Mouse (Mus musculus): ENCODE data around the gene Mif. TPM values are rescaled to one million over a fixed set of nuclear protein-coding genes. Genes with fewer than 3 reads are reported as not detected.
"Not testable (repeated sequence)": the region's sequence is repeated elsewhere in the genome, so short reads cannot be mapped to it uniquely, and the experiment has no call there.

Gene Mif
- total RNA-seq (2022), result 100 to 1,000 TPM; 528 to 550 (median 540) TPM

DNA sequence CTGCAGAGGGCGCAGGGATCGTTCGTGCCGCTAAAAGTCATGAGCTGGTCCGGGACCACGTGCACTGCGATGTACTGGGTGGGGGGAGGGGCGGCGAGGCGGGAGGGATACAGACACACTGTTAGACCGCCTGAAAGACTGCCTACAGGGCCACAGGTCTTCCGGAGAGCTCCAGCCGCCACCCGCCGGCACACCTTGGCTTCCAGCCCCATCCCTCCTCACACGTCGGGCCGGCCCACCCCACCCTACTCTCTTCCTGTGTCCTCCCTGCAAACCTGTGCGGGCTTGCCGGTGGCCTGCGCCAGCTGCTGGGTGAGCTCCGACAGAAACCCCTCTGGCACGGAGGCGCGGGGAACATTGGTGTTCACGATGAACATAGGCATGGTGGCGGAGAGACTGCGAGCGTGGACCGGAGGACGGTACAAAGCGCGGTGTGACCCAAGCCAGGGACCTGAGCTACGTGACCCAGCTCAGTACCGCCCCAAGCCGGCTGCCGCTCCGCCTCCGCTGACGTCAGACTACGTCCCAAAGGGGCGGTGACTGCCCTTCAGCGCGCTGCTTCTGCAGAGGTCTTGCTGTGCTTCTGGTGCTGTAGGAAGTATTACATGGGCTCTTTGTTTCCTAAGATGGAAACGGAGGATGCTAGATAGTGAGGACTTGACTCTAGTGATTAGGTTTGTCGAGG is at the start of gene Mif:
TSS of gene Mif (minus strand) at position 455 of the 685 bp plus-strand sequence.
- DNase-seq (ENCODE audit: low spot score in 2 of 2), result peak; percentile 70 to 80

DNA sequence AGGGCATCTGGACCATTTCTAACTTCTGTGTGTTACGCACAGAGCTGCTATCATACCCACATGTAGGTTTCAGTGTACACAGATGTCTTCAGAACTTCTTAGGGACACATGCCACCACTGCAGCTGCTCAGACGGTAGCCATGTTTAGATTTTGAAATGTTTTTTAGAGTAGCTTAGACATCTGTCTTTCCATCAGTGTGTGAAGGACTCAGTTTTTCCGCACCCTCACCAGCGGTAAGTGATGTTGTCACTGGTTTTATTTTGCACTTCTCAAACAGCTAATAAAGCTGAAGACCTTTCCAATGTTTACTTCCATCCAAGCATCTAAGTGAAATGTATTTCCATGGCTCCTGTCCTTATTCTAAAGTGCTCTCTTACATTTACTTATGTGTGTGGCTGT is 46.8 kb upstream of the Mif start:
- no peak for DNase-seq (ENCODE audit: low spot score in 2 of 2)

DNA sequence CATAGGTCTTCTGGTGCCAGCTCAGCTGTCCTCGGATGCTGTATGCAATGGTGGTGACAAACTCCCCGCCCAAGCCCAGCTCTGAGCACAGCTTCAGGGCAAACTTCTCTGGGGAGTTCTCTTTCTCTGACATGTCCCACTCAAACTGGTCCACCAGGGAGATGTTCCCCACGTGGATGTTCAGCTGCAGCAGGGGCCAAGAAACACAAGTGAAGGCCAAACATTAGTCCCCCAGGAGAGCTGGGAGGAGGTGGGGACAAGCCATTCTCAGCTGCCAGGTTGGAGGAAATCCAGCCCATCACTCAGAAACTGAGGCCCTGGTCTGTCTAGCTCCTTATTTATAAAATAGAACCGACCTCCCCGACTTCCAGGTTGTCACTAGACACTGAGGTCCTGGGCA is 44.4 kb upstream of the Mif start:
- no peak for DNase-seq (ENCODE audit: low spot score in 2 of 2)

DNA sequence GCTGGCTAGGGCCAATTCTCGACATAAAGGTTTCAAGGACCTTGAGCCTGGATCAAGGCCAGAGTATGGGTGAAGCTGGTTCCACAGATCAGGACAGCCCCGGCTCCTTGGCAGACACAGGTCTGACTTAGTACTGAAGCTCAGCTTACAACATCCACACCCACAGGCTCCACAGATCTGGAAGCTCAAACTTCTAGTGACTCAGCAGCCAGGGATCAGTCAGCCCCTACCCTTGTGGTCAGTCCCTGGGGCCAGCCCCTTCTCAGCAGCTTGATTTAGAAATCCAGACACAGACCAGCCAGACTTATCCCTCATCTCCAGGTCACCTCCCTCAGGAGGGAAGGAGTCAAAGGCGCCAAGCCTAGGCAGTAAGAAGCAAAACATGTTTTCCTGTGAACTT is 38.8 kb upstream of the Mif start:
- DNase-seq (ENCODE audit: low spot score in 2 of 2), result no peak

DNA sequence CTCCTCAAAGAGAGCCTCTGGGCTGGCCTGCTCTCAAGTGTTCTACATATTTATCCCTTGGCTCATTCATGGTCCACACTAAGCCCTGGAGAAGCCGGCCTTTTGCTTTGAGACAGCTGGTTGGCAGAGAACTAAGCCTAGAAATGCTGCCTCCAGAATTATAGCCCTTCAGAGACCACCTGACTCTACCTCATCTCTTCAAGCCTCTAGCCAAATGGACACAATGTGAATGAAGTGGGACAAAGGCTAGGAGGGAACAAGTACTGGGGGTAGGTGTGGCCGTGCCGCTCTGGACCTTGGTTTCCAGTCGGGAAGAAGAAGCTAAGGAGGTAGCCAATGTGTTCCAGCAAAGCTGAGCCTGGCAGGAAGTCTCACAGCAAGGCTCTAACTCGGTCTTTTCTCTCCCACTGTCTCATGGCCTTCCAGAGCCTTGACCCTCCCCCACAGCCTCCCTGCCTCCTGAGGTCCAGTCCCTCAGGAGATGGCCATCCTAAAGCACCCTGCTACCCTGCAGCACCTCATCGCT is 38.1 kb upstream of the Mif start:
- no peak for DNase-seq (ENCODE audit: low spot score in 2 of 2)

DNA sequence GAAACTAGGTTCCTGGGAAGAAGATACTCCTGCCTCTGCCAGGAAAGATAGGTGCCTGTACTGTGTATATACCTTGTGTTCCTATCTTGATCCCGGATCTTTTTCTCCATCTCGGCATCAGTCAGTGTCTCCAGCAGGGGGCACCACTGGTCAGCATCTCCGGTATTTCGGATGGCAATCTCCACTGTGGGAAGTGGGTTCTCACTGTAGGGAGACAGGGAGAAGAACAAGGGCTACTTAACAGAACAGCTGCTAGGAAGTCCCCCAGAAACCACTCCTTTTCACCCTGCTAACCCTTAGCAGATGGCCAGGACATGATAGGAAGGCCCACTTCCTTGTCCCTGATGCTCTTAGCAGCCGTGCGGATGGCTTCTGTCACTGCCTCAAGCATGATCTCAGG is 37.3 kb upstream of the Mif start:
- peak in 1 of 2 experiments; percentile 54 for DNase-seq (ENCODE audit: low spot score in 2 of 2)

DNA sequence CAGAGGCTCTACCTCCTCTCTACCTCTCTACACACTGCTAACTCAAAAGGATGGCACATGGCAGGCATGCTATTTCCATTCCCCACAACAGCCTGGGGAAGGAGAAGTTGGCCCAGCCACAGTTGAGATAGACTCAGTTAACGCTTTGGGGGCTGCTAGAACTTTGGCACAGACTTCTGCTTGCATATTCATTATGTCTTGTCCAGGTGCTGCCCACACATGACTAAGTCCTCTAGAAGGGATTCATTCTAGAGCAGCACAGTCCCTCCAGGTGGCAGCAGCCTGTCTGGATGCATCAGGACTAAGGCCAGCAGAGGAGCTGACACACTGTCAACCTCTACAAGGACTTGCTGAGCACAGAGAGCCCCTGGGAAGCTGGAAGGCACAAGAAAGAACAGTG is 36.2 kb upstream of the Mif start:
- DNase-seq (ENCODE audit: low spot score in 2 of 2), result peak in 1 of 2 experiments; percentile 78

DNA sequence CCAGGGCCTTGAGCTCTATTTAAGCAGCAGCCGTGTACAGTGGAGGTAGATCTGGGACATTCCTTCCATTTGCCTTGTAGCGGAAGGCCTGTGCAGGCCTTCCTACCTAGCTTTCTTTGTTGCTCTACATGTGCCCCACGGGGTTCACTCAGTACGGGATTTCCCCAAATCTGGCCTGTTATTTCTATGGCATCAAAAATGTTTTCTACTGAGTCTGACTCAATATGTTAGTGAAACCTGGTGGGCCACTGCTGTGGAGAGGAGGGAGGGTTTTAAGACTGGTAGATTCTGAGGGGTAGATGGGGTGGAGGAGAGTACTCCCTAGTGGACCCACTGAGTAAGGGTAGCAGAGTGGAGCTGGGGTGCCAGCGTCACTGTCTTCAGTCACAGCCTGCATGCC is 35.7 kb upstream of the Mif start:
- DNase-seq (ENCODE audit: low spot score in 2 of 2), result no peak

DNA sequence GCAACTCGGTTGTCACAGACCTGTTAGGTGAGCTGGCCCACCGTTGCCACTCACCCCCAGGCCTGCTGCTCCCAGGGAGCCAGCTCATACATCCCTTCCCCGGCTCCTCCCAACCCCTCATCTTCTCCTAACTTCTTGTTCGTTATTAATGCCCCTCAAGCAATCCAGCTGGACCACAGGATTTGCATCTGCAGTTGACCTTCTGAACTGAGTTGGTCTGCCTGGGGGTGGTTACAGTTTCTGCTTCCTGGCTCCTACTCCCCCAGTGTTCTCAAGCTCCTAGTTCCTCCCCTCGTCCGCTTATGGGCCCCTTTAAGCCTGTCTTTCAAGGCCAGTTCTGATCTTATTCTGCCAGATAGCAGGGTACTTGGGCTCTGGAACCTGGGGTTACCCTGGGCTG is 34.6 kb upstream of the Mif start:
- DNase-seq (ENCODE audit: low spot score in 2 of 2), result no peak

DNA sequence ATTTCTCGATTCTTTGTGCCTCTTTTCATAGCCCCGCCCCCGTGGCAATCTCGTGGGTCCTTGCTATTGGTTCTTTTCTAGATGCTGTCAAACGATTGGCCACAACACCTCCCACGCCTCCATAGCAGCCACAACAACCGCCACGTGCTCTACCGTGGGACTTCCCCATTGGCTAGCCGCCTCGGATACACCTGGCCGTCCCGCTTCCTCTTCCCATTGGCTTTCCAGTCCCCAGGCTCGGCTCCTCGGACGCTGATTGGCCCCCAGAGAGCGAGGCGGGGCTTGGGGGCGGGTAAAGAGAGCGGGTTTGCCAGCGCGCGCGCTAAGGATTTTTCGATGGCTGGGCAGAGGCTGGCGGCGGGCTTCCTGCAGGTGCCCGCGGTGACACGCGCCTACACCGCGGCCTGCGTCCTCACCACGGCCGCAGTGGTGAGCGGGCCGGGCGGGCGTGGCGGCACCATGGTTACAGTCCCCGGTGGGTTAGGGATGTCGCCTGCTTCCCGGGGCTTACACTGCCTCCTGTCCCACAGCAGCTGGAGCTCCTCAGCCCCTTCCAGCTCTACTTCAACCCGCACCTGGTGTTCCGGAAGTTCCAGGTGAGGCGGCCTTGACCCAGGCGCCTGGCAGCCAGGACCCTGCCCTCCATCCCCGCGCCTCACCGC is 33.2 kb upstream of the Mif start, which contains the start of gene Derl3:
TSS of gene Derl3 (plus strand) at position 325 of the 662 bp plus-strand sequence.
- DNase-seq (ENCODE audit: low spot score in 2 of 2), result peak; percentile 85 to 99

DNA sequence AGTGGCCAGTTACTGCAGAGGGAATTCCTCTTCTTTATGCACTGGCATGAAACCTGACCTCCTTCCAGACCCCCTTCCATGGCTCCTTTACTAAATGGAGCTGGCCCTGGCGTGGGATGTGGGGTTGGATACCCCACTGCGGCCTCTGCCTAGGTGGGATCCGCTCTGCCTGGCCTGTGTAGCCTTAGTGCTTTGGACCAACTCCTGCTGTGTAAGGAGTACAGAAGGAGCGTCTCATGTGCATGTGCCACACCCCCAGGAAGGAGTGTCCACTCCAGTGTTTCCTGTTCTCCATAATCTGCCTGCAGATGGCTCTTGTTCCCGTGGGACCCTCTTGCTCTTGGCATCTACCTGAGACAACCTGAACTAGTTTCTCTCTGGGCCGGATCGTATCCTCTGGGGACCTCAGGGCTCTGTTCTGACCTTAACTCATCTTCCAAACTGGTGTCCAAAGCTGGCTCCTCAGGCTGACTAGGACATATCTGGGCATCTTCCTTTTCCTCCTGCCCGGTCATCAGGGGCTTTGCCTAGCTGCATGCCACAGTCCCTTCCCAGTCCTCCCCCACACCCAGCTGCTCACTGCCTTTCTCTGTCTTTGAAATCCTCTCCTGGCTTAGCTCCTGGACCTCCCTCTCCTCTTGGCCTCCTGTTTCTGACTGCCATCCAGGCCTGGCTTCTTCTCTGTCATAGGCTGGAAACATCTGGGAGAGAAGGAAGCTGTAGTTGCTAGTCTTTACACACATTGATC is 29.5 kb upstream of the Mif start:
- no peak for DNase-seq (ENCODE audit: low spot score in 2 of 2)

DNA sequence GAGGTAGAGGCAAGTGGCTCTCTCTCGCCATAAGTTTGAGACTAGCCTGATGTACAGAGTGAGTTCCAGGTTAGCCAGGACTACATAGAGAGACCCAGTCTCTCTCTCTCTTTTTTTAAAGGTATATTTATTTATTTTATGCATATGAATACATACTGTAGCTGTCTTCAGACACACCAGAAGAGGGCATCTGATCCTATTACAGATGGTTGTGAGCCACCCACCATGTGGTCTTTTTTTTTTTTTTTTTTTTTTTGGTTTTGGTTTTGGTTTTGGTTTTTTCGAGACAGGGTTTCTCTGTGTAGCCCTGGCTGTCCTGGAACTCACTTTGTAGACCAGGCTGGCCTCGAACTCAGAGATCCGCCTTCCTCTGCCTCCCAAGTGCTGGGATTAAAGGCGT is 27.5 kb upstream of the Mif start:
- DNase-seq (ENCODE audit: low spot score in 2 of 2), result not testable (repeated sequence)

DNA sequence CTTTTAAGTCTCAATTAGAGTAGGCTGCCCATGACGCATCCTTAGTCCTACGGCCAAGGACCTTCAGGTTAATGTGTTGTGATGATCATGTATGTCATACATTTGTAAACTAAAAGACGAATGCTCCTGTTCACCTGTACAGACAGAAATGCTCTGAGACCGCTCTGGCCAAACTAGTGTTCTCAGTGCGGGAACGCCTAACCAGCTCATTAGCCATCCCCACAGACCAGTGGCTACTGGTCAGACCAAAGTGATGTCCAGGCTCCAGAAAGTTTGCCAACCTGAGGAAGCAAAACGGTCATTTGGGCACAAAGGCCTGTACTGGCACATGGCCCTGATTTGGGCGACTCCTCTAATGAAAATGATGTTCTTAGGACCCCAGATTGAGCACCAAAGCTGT is 24.7 kb upstream of the Mif start:
- no peak for DNase-seq (ENCODE audit: low spot score in 2 of 2)

DNA sequence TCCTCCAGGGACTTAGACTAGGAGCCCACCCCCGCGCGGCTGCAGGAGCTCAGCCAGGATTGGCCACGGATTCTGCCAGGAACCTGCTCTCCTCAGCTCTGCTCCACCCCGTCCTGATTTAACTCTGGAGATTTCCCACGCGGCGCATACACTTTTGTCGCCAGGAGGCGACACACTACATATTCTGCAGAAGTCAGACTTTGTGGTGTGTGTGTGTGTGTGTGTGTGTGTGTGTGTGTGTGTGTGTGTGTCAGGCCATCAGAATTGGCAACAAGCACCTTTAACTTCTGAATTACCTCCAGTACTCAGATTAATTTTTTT is 23.2 kb upstream of the Mif start:
- peak; percentile 49 to 86 for DNase-seq (ENCODE audit: low spot score in 2 of 2)

DNA sequence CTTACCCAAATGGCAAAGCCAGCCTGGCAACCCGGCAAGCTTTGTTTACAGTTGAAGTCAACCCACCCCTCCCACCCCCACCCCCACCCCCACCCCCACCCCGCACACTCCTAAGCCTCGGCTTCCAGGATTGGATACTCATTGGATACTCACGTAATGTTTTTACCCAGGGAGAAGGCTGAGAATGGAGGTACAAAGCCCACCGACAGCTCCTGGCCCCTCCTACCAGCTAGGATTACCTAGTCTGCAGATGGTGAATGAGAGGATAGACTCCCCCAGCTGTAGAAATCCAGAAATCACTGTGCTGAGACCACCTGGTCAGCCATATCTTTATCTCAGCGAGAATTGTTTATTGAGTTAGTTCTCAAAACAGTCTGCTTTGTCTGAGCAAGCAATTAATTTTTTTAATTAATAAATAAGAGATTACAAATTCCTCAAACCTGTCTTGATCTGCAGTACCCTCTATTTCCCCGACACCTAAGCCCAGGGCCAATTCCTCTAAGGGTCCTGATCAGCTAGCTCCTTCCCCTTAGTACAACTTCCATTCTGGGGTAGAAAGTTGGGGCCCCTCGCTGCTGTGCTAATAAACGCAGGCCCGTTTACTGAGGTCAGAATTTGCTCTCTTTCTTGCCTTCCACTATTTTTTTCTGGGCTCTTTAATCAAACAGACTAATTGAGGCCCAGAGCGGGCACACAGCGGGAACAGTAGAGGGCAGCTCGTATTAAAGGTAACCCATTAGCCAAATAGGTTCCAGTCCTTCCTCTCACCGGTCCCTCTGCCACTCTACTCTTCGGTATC is 22.6 kb upstream of the Mif start:
- DNase-seq (ENCODE audit: low spot score in 2 of 2), result no peak

DNA sequence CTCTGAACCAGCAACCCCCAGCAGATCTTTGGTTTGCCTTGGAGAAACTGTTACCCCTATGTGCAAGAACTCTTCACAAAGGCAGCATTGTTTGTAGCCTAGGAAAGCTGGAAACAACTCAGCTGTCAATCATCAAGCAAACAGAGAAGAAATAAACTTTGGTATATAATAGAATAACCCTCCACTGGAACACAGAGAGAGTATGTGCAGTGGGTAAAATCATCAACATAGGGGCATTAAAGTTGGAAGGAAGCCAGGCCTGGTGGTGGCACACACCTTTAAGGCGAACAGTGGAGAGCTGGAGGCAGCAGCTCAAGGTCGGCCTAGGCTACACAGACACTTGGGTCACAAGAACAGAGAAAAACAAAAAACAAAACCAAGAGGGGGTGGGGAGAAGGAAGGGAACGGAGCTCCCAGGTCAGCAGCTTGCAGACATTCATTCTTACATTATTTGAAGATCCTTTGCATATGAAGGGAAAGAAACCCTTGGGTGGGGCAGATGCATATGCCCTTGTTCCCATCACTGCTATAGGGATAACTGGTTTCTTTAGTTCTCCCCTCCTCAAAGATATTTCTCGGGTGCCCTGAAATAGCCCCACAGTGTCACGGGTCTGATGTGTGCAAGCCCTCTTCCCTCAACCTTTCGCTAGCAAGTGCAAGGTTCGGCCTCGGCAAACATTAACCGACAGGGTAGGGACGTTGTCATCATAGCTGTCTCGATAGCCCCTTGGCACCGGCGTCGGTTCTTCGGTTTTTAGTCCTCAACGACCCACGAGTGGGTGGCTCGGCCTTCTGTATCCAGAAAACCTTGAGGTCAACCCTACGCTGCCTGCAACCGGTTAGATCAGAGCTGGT is 21.8 kb upstream of the Mif start:
- no peak for DNase-seq (ENCODE audit: low spot score in 2 of 2)

DNA sequence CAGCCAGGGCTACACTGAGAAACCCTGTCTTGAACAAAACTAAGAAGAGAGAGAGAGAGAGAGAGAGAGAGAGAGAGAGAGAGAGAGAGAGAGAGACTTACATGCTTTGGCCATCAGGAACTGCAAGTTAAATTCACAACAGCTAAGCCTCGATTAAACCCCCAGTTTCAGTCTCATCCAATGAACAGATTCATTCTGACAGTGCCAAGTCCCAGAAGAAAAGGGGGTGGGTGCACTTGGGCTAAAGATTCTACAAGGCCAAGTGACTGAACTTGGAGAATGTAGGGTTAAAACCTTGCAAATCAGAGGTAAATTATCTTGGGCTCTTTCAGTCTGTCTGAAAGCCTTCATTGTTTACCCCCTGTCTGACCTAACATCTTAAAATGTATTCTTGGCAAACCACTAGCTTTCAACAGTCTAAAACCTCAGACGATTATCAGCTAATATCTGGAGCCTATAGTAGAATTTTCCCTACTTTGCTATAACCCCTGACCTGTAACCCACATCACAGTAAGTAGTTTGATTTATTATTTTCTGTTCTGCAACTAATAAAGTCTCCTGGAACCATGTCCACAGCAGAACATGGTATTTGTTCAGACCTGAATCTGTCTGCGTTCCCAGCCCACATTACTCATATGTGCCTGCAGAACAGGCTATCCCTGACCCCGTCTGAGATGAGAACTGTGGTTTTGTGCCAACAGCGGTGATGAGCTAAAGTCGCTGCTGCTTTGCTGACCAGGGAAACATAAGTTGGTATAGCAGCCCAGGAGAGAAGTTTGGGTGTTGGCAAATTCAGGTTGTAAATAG is 20.9 kb upstream of the Mif start:
- no peak for DNase-seq (ENCODE audit: low spot score in 2 of 2)

DNA sequence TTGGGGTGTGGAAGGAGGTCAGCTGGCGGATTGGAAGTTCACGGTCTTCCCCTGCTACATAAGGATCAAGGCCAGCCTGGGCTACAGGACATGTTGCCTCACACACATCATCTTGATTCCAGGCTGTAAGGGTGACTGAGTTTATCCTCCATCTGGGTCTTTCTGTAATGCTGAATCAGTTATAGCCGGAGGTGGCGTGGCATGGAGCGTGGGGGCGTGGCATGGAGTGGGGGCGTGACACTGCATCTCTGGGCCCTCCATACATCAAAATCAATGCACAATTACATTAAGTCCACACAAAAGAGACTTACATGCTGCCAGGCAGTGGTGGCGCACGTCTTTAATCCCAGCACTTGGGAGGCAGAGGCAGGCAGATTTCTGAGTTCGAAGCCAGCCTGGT is 20.3 kb upstream of the Mif start:
- DNase-seq (ENCODE audit: low spot score in 2 of 2), result no peak

DNA sequence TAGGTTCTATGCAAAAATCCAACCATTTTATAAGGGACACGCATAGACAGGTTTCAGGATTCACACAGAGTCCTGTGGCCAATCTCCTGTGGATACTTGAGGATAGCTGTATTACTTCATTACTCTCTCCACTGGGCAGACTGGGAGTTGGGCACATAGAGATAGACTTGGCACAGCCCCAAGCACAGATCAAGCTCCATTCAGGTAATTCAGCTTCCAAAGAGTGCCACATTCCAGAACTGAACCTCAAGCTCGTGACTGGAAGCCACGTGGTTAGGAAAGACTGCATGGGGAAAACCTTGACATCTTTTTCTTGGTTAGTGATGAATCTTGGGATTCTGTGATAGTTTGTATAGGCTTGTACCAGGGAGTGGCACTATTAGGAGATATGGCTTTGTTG is 18.8 kb upstream of the Mif start:
- DNase-seq (ENCODE audit: low spot score in 2 of 2), result no peak

Data from left cerebral cortex, adult 8-10 months (tissue).